Mouse (Mus musculus) bone marrow, adult 2 months (tissue): ENCODE measurements around the gene Rapgef3.

ENCODE experiments used
- CTCF ChIP-seq: fragments of 200-500 bp; IDR thresholded peaks from 2 replicates; pipeline ENCODE4 v1.5.1; 2011; ENCODE audit warnings: low read length, control low read depth; ENCODE audit not compliant: control insufficient read depth, insufficient read depth
- POLR2A ChIP-seq: fragments of 200-500 bp; IDR thresholded peaks from 2 replicates; pipeline ENCODE4 v1.6.1; 2011; ENCODE audit warnings: low read depth, mild to moderate bottlenecking, control low read depth, low read length, borderline replicate concordance; ENCODE audit not compliant: control insufficient read depth

DNA sequence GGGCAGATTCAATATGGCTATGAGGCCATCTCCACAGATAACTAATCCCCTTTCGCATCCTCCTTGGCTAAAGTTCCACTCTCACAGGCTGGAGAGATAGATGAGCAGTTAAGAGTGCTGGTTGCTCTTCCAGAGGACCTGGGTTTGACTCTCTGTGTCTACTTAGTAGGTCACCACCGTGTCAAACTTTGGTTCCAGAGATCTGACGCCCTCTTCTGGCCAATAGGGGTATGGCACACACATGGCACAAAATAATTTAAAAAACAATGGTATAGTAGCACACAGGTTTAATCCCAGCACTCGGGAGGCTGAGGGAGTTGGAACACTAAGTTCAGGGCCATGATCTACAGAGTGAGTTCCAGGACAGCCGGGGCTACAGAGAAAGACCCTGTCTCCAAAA, 26.5 kb upstream of the Rapgef3 start:
- TF ChIP-seq POLR2A, result no peak
- TF ChIP-seq CTCF, result peak; percentile 32
